Mouse (Mus musculus): ENCODE measurements around the gene Zmat3. TPM values are rescaled to one million over a fixed set of nuclear protein-coding genes. Genes with fewer than 3 reads are reported as not detected.

Zmat3 gene
- total RNA-seq (2022), result 1 to 10 TPM; 7.1 to 9.7 (median 8.6) TPM

GRCm38 (mm10) chr3:32365546-32366245 is at the start of gene Zmat3:
TSS of gene Zmat3 (minus strand) at chr3:32366014.
- DNase-seq (ENCODE audit: low spot score in 2 of 2), result peak; percentile 59 to 73

GRCm38 (mm10) chr3:32414381-32414780 is 48.6 kb upstream of the Zmat3 start:
- no peak for DNase-seq (ENCODE audit: low spot score in 2 of 2)

GRCm38 (mm10) chr3:32412502-32413044 is 46.8 kb upstream of the Zmat3 start:
- DNase-seq (ENCODE audit: low spot score in 2 of 2), result no peak

GRCm38 (mm10) chr3:32408811-32409273 is 43.0 kb upstream of the Zmat3 start:
- DNase-seq (ENCODE audit: low spot score in 2 of 2), result no peak

- DNase-seq (ENCODE audit: low spot score in 2 of 2), result no peak
These were observed 41.0 kb upstream of the Zmat3 start for GRCm38 (mm10) chr3:32406804-32407203.

GRCm38 (mm10) chr3:32405699-32406098 is 39.9 kb upstream of the Zmat3 start:
- no peak for DNase-seq (ENCODE audit: low spot score in 2 of 2)

- DNase-seq (ENCODE audit: low spot score in 2 of 2), result peak; percentile 44 to 50
These were observed 37.4 kb upstream of the Zmat3 start for GRCm38 (mm10) chr3:32402990-32403885.

GRCm38 (mm10) chr3:32401591-32401990 is 35.8 kb upstream of the Zmat3 start:
- no peak for DNase-seq (ENCODE audit: low spot score in 2 of 2)

GRCm38 (mm10) chr3:32399931-32400330 is 34.1 kb upstream of the Zmat3 start:
- no peak for DNase-seq (ENCODE audit: low spot score in 2 of 2)

GRCm38 (mm10) chr3:32399381-32399780 is 33.6 kb upstream of the Zmat3 start:
- no peak for DNase-seq (ENCODE audit: low spot score in 2 of 2)

GRCm38 (mm10) chr3:32398623-32399022 is 32.8 kb upstream of the Zmat3 start:
- DNase-seq (ENCODE audit: low spot score in 2 of 2), result no peak

GRCm38 (mm10) chr3:32398175-32398538 is 32.3 kb upstream of the Zmat3 start:
- no peak for DNase-seq (ENCODE audit: low spot score in 2 of 2)

GRCm38 (mm10) chr3:32397461-32398174 is 31.8 kb upstream of the Zmat3 start, which contains the start of gene Pik3ca:
TSS of gene Pik3ca (plus strand) at chr3:32397671.
- DNase-seq (ENCODE audit: low spot score in 2 of 2), result peak in 1 of 2 experiments; percentile 22

GRCm38 (mm10) chr3:32396794-32397460 is 31.1 kb upstream of the Zmat3 start:
- DNase-seq (ENCODE audit: low spot score in 2 of 2), result peak; percentile 94 to 96

GRCm38 (mm10) chr3:32395771-32396551 is 30.1 kb upstream of the Zmat3 start:
- peak in 1 of 2 experiments; percentile 18 for DNase-seq (ENCODE audit: low spot score in 2 of 2)

- DNase-seq (ENCODE audit: low spot score in 2 of 2), result no peak
These were observed 28.2 kb upstream of the Zmat3 start for GRCm38 (mm10) chr3:32393986-32394385.

- DNase-seq (ENCODE audit: low spot score in 2 of 2), result no peak
These were observed 27.0 kb upstream of the Zmat3 start for GRCm38 (mm10) chr3:32392841-32393240.

GRCm38 (mm10) chr3:32381556-32381955 is 15.7 kb upstream of the Zmat3 start:
- DNase-seq (ENCODE audit: low spot score in 2 of 2), result no peak

GRCm38 (mm10) chr3:32379891-32380290 is 14.1 kb upstream of the Zmat3 start:
- no peak for DNase-seq (ENCODE audit: low spot score in 2 of 2)

GRCm38 (mm10) chr3:32373236-32373635 is 7.4 kb upstream of the Zmat3 start:
- no peak for DNase-seq (ENCODE audit: low spot score in 2 of 2)
